Mouse (Mus musculus): ENCODE data around the gene Cwc22. TPM values are rescaled to one million over a fixed set of nuclear protein-coding genes. Genes with fewer than 3 reads are reported as not detected.

Gene Cwc22
- total RNA-seq, 2 experiments from 2014 or later: 24.5 to 29.4 TPM

DNA sequence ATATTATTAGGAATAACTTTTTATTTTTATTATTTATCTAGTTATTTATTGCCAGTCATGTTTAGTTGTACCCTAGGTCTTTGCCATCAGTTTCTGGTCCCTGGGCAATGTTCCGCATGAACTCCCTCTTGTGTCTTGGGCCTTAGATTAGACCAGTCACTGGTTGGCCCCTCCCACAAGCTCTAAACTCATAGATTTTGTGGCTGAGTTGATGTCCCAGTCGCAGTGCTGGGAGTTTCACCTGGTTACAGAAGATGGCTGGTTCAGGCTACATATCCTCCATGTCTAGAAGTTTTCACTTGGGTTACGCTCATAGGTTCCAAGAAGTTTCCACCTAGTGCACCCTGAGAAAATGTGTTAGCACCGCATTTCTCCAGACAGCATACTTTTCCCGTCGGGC, 61.1 kb downstream of the Cwc22 start:
- no peak for DNase-seq (ENCODE audit: low spot score in 2 of 2)

DNA sequence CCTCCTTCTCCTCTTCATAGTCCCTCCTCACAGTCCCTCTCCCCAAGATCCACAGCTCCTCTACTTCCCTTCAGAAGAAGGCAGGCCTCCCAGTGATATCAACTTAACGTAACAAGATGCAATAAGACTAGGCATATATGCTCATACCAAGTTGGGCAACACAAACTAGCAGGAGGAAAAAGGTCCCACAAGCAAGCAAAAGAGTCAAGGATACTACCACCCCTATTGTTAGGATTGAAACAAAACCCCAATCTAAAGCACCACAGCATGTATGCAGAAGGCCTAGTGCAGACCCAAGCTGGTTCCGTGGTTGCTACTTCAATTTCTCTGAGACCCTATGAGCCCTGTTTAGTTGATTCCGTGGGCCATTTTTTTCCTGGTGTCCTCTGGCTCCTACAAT, 61.7 kb downstream of the Cwc22 start:
- intact Hi-C loops (cut with DNase I): no loop called here

More for the DNA sequence above, 61.1 kb downstream of the Cwc22 start:
- intact Hi-C loops (cut with DNase I): no loop called here

DNA sequence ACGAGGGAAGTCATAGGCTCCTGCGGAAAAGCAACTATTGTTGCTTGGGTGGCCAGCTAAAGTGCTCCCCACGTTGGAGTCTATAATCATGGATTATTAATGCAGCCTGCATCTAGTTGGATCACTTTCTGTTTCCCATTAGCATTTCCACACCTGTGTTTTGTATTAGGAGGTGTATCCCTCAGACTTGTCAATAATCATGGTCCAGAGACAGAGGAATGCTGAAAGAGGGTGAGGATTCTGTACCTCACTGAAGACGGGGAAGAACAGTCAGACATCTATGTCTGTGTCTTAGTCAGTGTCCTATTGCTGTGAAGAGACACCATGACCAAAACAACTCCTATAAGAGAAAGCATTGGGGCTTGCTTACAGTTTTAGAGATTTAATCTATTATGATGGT, 63.2 kb downstream of the Cwc22 start:
- DNase-seq (ENCODE audit: low spot score in 2 of 2): no peak
- intact Hi-C loops (cut with DNase I): no loop called here

More for the DNA sequence above, 61.7 kb downstream of the Cwc22 start:
- DNase-seq (ENCODE audit: low spot score in 2 of 2): no peak

DNA sequence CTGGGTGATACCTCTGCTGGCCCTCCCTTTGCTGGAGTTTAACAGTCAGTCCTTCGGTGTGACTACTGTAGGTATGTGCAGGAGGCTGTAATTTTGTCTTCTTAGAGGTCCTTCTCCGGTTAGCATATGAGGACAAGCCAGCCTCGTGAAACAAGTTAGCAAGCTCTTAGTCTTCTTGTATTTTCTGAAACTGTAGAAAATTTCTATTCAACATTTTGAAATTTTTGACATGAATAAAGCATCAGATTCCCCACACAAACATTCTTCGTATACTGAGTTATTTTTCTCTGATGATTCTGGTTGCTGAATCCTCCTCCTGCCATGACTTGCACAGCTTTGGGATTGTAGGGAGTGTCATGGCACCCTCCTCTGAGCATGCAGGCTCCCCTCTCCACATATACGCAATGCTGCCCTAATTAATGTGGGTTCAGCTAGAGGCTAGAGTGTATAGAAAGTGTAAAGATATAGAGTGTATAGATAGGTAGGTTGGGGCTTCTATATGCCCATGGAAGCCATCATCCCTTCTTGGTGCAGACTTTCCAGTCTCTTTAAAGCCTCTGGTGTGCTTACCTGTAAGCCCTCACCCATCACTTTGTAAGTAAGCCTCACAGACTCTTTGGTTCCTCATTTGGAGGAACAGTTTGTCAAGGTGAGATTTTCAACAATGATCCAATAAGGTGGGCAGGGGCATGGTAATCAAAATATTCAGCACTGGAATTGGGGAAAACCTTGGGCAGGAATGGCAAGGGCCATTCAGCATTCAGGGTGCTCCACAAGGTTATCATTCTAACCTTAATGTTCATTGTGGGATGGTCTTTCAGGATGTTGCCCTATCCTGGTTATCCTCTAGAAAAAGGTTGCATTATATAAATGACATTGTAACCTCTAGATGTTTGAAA, 64.6 kb downstream of the Cwc22 start:
- DNase-seq (ENCODE audit: low spot score in 2 of 2): no peak
- intact Hi-C loops (cut with DNase I): no loop called here

DNA sequence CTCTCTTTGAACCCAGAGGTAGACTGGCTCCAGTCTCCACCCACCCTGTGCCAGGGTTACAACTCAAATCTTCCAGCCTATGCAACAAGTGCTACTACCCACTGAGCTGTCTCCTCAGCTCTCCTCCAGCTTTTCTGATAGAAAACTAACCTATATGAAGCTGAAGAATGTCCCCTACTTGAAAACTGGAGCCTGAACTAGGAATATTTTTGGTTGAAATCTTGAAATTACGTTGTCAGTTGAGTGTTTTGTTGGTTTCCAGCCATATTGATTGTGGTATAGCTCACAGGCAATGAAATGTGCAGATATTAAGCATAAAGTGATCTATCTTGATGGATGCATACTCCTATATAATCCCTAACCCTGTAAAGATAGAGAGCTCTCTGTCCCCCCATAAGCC, 65.8 kb downstream of the Cwc22 start:
- intact Hi-C loops (cut with DNase I): no loop called here
- no peak for DNase-seq (ENCODE audit: low spot score in 2 of 2)

DNA sequence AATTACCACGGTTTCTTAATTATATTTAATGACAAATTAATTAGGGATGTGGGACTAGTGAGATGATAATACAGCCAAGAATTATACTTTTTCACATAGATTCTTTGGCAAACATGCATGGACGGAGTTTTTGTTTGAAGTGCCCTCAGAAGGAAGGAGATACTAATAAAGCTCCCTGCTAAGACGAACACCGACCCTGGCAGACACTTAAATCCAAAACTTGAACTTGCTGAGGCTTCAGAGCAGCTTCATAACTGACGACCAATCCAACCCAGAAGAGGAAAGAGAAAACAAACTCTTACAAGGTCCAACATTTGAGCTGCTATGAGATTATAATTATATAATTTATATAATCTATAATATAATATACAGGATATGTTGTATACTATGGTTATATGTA, 66.4 kb downstream of the Cwc22 start:
- intact Hi-C loops (cut with DNase I): no loop called here
- no peak for DNase-seq (ENCODE audit: low spot score in 2 of 2)

DNA sequence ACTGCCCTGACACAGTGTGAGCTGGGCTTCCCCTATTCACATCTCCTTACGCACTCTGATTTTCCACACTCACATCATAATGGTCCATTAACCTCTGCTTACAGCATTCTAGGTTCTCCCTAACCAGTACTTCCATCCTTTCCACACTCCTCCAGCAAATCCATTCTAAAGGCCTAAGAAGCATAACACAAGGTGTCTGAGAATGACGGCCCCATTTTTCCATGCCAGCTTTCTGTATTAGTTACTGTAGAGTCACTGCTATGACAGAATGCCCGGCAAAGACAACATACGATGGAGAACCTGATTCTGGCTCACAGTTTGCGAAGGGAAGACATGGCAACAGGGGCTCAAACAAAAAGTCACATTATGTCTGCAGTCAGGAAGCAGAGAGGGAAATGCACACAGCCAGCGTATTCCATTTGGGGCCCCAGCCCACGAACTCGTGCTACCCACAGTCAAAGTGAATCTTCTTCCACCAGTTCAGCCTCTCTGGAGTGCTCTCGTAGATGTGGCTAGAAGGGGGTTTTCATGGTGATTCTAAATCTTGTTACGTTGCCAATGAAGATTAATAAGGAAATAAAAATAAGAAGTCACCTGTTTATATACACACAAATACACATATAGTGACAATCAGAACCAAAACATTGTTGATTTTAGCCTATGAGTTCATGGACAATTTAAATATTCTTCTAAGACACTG, 68.9 kb downstream of the Cwc22 start:
- intact Hi-C loops (cut with DNase I): no loop called here
- DNase-seq (ENCODE audit: low spot score in 2 of 2): no peak

DNA sequence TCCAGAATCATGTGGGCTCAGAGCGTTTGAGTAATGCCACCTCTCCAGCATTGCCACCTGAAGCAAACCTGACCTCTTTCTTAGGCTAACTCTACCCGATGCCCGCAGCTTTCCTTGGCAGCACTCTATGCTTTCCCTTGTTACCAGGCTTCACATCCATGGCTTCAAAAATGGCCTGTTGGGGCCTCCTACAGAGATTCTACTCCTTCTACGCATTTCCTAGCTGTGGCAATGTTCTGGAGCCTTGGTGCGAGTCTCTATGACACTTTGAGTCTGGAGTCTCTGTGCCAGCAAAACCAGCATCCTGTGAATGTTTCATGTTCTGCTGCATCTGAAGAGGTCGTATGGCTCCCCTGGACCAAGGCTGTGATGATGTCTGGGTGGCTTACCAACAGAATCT, 69.8 kb downstream of the Cwc22 start:
- DNase-seq (ENCODE audit: low spot score in 2 of 2): no peak
- intact Hi-C loops (cut with DNase I): no loop called here

DNA sequence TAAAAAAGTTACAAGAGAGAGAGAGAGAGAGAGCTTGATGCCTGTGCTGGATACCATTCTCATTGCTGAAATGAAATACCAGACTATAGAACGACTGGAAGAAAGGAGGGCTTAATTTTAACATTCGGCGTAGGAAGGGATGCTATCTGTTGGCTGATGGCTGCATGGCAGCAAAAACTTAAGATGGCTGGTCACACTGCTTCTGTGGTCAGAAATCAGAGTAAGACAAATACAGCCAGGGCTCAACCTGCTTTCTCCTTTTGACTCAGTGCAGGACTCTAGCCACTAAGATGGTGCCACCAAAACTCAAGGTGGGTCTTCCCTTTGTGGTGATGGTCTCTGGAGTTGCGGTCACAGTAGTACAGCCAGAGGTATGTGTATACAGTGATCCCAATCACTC, 70.7 kb downstream of the Cwc22 start:
- intact Hi-C loops (cut with DNase I): no loop called here

DNA sequence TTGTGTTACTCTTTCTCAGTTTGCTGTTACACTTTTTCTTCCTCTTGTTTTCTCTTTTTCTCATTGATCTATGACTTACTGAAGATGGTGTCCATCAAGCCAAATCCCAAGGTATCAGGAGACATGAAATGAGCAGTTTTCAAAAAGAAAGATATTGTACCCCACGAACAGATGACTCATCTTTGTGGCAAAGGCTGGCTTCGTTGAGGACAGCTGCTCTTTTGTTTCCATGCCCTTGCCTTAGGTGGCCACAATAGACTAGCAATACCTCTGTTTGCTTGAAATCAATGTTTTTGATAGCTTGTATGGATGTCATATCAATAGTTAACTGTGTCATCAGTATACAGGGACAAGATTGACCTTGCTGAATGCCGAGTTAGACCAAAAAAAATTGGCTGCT, 71.5 kb downstream of the Cwc22 start:
- DNase-seq (ENCODE audit: low spot score in 2 of 2): no peak
- intact Hi-C loops (cut with DNase I): no loop called here

More for the DNA sequence above, 70.7 kb downstream of the Cwc22 start:
- DNase-seq (ENCODE audit: low spot score in 2 of 2): no peak

DNA sequence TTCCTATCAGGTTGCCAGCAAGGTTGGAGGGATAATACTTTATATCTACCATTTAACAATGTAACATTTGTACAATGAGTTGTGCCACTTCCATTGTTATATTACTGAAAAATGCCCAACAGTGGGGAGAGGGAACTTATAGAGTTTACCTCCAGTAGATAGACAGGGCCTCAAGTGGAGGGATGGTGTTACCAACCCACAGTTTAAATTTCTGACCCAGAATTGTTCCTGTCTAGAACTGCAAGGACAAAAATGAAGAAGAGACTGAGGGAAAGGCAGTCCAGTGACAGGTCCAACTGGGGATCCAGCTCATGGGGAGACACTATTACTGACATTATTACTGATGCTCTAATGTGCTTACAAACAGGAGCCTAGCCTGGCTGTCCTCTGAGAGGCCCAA, 72.4 kb downstream of the Cwc22 start:
- no peak for DNase-seq (ENCODE audit: low spot score in 2 of 2)
- intact Hi-C loops (cut with DNase I): no loop called here

DNA sequence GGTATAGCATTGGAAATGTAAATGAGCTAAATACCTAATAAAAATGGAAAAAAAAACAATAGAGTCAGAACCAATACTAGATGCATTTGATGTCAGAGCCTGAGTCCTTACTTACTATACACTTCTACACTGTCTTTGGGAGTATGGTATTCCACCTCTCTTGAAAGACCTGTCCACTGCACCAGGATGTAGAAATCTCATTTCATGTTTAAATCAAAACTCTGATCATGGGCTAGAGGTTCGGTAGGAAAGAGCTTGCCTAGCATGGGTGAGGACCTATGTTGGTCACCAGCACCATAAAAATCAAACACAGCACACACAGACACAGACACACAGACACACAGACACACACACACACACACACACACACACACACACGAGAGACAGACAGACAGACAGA, 73.5 kb downstream of the Cwc22 start:
- intact Hi-C loops (cut with DNase I): no loop called here
- DNase-seq (ENCODE audit: low spot score in 2 of 2): no peak

DNA sequence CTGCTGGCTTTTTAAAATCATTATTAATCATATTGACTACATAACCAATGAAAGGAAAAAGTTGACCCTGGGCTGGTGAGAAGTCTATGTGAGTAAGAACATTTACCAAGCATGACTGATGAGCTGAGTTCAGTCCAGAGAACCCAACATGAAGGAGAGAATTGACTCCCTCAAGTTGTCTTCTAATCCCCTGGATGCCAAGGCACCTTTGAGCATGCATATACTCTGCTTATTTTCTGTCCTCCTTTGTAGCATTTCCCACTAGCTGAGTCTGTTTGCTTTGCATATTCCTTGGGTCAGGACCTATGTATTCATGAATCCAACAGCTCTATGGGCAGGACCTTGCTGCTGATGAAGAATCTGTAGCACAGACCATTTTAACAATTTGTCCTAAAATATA, 75.0 kb downstream of the Cwc22 start:
- intact Hi-C loops (cut with DNase I): no loop called here
- DNase-seq (ENCODE audit: low spot score in 2 of 2): no peak

DNA sequence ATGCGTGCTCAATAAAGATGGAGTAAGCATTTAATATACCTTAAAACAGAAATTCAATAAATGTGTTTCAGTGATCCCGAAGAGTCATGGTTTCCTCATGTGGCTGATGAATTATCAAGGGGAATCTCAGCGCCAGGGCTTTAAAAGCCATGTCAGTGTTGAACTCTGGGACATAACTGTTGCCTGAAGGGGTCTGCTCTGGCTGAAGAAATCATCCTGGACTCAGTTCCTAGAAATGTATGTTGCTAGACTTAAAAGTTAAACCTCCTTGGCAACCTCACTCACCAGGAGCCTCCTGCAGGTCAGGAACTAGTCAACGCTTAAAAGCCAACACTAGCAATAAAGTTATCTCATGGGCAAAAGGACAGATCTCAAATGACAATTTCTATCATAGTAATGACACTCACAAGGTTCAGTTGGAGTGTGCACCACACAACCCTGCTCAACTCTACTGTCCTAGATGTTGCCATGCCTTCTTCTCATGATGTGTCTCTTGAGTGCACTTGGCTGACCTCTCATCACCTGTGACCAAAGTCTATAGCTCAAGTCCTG, 76.4 kb downstream of the Cwc22 start:
- intact Hi-C loops (cut with DNase I): loop anchor here (1.0 kb wide), 1 partner anchor 156 kb away; no protein-coding TSS in a partner anchor
- no peak for DNase-seq (ENCODE audit: low spot score in 2 of 2)

DNA sequence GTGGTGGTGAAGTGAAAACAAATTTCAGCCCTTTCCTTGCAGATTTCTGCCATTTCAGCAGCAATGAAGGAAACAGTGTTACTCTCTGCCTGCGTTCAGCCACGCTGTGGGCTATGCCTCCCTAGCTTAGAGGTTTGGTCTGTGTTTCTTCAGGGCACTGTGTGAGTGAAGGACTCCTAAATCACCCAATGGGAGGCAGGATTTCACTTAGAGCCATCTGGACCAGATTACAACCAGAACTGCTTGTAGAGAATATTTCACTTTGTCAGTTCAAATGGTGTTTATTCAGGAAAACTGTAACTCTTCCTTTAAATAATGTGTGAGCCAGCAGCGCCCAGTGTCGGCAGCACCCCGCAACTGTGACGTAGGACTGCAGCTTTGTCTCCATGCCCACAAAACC, 82.2 kb downstream of the Cwc22 start:
- DNase-seq (ENCODE audit: low spot score in 2 of 2): peak; percentile 22 to 35
- intact Hi-C loops (cut with DNase I): no loop called here

DNA sequence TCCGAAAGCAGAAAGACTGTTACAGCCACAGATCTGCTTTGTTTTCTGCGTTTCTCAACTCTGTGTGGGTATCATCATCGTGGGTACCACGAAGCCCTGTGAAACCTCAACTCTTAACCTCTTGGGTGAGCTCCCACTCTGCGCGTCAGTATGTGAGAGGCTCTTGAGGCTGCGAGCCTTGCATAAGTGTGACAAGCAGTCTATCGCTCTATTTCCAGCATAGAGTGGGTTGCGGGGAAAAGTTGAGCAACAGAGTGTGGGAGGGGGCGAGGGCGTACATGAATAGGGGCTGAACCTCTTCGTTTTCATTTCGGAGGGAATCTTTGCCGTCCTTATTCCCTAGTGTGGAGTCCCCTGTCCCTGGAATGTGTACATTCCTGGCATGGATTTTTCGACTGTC, 82.7 kb downstream of the Cwc22 start:
- DNase-seq (ENCODE audit: low spot score in 2 of 2): peak; percentile 42 to 61
- intact Hi-C loops (cut with DNase I): no loop called here

DNA sequence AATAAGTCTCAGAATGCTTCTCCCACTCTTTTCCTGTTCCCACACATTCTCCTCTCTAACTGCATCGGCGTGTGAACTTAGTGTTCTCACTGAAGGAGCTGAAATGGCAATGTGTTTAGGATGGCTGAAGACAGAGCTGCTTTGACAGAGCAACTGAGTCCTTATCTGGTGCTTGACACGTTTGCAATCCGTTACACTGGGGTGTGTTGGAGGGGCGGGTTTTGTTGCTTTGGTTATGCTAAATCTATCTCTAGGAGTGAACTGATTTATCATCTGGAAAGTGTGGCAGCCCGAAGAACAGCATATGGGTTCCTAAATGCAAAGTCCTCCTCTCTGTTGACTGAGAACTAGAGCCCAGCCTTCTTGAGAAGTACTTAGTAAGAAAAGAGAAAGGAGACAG, 104.7 kb downstream of the Cwc22 start:
- peak; percentile 61 to 62 for DNase-seq (ENCODE audit: low spot score in 2 of 2)
- intact Hi-C loops (cut with DNase I): no loop called here

DNA sequence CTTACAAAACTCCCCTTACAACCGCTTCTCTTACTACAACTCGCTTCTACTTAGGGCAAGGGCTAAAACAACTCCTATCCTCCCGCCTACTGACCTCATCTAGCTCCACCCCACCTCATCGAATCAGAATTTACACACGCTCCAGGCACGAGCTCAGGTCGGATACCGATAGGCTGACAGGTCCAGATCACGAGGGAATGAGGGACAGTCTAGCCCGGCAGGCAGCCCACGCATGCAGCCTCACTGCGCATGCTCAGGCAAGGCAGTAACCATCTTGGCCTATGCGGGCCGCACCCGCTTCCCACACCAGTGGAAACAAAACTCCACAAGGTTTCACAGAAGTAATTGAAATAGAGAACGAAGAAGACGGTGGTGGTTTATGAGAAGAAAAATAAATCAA, 106.6 kb downstream of the Cwc22 start:
- intact Hi-C loops (cut with DNase I): no loop called here
- no peak for DNase-seq (ENCODE audit: low spot score in 2 of 2)

DNA sequence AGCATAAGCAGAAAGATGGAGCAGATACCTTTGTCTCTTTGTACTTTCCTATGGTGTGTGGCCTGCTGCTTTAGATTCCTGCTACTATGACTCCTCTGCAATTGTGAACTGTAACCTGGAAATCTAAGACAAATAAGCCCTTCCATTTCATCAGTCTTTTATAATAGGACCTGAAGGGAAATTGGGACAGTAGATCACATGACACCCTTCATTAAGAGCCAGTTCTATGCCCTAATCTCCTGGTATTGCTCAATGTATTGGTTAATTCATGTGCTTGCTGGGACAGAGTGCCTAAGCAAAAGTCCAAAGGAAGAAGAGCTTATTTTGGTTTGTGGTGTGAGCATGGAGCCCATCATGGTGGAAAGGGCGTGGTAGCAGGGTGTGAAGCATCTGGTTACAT, 107.5 kb downstream of the Cwc22 start:
- DNase-seq (ENCODE audit: low spot score in 2 of 2): no peak
- intact Hi-C loops (cut with DNase I): no loop called here

DNA sequence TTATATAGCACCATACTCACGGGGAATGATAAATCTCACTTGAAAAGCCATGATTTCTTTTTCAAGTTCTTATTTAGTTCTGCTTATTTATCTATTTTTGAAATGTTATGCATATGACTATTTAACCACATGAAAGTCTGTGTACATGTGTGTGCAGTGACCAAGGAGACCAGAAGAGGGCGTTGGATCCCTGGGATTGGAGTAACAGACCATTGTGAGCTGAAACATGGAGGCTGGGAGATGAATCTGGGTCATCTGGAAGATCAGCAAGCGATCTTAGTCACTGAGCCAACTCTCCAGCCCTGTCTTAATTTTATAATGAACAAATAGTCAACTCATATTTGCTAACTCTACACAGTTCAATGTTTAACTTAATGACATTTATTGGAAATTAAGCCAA, 110.4 kb downstream of the Cwc22 start:
- intact Hi-C loops (cut with DNase I): no loop called here
- no peak for DNase-seq (ENCODE audit: low spot score in 2 of 2)

Measured in left cerebral cortex, postnatal 36 days (tissue).